Mouse (Mus musculus) ES-Bruce4 (cell line): ENCODE measurements at regions not wholly inside any gene's neighbourhood (a gene's known extent, or its start where the extent isn't known, plus 50 kb on each side); places are given as distances from the start of the nearest gene placed in this dataset.

Experiments
- H3K27ac ChIP-seq: 2 replicates; pipeline ENCODE4 v1.5.1; 2012; ENCODE audit warnings: low read length, inconsistent platforms; ENCODE audit not compliant: insufficient read depth
- H3K27me3 ChIP-seq: 2 replicates; pipeline ENCODE4 v1.6.1; 2012; ENCODE audit warnings: mild to moderate bottlenecking, low read length, inconsistent platforms; ENCODE audit not compliant: control insufficient read depth, poor library complexity, insufficient read depth, severe bottlenecking
- H3K36me3 ChIP-seq: 2 replicates; pipeline ENCODE4 v1.6.1; 2012; ENCODE audit warnings: inconsistent platforms, mild to moderate bottlenecking, low read length, moderate library complexity; ENCODE audit not compliant: control insufficient read depth, poor library complexity, insufficient read depth, severe bottlenecking
- H3K4me1 ChIP-seq: one replicate; pipeline ENCODE4 v1.8.1; 2011; ENCODE audit warnings: low read length; ENCODE audit not compliant: control insufficient read depth, insufficient read depth
- H3K4me3 ChIP-seq: 2 replicates; pipeline ENCODE4 v1.5.1; 2011; ENCODE audit warnings: low read depth, mild to moderate bottlenecking, low read length
- H3K9ac ChIP-seq: 2 replicates; pipeline ENCODE4 v1.6.1; 2012; ENCODE audit warnings: low read depth, mild to moderate bottlenecking, inconsistent platforms; ENCODE audit not compliant: poor library complexity, severe bottlenecking
- H3K9me3 ChIP-seq: replicated peaks from 2 replicates; pipeline ENCODE4 v1.6.1; 2012; ENCODE audit warnings: mild to moderate bottlenecking, low read length, inconsistent platforms; ENCODE audit not compliant: control insufficient read depth, poor library complexity, insufficient read depth, severe bottlenecking
- CTCF ChIP-seq: IDR thresholded peaks from one replicate; pipeline ENCODE4 v1.8.1; 2011; ENCODE audit warnings: low read depth, low read length
- EP300 ChIP-seq: IDR thresholded peaks from 2 replicates; pipeline ENCODE4 v1.6.1; 2011; ENCODE audit warnings: low read depth, low read length; ENCODE audit not compliant: insufficient read depth
- POLR2A ChIP-seq: IDR thresholded peaks from one replicate; pipeline ENCODE4 v1.8.1; 2011; ENCODE audit warnings: low read length; ENCODE audit not compliant: insufficient read depth

DNA sequence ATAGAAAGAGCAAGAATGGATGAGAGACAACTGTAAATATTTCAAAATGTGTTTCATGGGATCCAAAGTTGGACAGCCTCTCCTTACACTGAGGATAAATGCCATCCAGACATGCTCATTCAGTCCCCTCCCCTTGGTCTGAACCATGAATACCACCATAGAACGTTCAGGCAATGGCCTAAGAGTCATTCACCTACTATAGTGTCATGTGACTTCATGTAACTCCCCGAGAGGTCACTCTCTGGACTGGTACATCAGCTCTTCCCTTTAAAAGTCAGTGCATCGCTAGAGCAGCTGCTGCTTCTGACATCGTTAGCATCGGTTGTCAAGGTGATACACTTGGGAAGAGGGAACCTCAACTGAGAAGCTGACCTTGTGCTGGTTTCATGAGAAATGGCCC, 260.2 kb upstream of the Fn1 start:
- TF ChIP-seq EP300, result no peak
- TF ChIP-seq CTCF, result no peak
- TF ChIP-seq POLR2A, result no peak
- Histone ChIP-seq H3K36me3 (no peaks in the 10 kb centered on the region), H3K27me3 (no peaks in the 10 kb centered on the region), H3K9ac (no peak overlapping the region), H3K9me3 (no peaks in the 10 kb centered on the region), H3K27ac (no peak overlapping the region), H3K4me1 (no peaks in the 10 kb centered on the region), H3K4me3 (no peak overlapping the region)

DNA sequence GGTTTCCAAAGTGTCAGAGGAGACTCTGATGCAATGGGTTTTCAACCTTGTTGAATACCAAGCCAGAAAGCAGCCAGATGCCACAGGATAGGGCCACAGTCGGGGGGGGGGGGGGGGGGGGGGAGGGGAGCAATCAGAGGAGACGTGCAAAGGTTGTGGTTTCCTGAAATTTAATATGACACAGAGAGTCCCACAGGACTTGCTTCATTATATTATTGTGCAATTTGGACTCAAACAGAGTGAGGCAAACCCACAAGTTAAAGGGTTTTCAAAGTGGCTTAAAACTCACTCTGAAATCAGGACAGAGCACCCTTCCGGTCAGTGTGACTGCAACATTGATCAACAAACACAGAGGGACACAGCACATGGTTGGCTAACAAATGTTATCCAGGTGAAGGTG, 259.4 kb upstream of the Fn1 start:
- no peak overlapping the region for H3K4me3 ChIP-seq
- TF ChIP-seq POLR2A, result no peak
- no peak for TF ChIP-seq CTCF
- TF ChIP-seq EP300, result no peak
- no peaks in the 10 kb centered on the region for H3K36me3 ChIP-seq
- H3K9me3 ChIP-seq, result no peaks in the 10 kb centered on the region
- no peaks in the 10 kb centered on the region for H3K4me1 ChIP-seq
- no peak overlapping the region for H3K27ac ChIP-seq
- no peak overlapping the region for H3K9ac ChIP-seq
- no peaks in the 10 kb centered on the region for H3K27me3 ChIP-seq

DNA sequence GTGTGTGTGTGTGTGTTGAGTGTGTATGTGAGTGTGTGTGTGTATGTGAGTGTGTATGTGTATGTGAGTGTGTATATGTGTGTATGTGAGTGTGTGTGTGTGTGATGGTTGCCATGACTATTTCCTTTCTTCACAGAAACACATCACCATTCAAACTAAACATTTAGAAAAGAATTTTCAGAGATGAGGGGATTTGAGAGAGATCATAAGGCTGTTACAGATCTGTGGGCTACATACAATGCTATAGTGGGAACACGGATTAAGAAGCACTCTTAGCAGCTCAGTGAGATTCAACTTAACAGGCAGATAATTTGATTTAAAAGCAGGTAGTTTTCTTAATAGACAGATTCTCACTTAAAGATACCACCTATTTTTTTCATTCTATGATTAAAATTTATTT, 257.1 kb upstream of the Fn1 start:
- Histone ChIP-seq H3K9me3 (no peaks in the 10 kb centered on the region), H3K4me1 (no peaks in the 10 kb centered on the region), H3K4me3 (no peak overlapping the region), H3K27ac (no peak overlapping the region), H3K36me3 (no peaks in the 10 kb centered on the region), H3K9ac (no peak overlapping the region), H3K27me3 (no peaks in the 10 kb centered on the region)
- no peak for TF ChIP-seq POLR2A
- no peak for TF ChIP-seq CTCF
- TF ChIP-seq EP300, result no peak

DNA sequence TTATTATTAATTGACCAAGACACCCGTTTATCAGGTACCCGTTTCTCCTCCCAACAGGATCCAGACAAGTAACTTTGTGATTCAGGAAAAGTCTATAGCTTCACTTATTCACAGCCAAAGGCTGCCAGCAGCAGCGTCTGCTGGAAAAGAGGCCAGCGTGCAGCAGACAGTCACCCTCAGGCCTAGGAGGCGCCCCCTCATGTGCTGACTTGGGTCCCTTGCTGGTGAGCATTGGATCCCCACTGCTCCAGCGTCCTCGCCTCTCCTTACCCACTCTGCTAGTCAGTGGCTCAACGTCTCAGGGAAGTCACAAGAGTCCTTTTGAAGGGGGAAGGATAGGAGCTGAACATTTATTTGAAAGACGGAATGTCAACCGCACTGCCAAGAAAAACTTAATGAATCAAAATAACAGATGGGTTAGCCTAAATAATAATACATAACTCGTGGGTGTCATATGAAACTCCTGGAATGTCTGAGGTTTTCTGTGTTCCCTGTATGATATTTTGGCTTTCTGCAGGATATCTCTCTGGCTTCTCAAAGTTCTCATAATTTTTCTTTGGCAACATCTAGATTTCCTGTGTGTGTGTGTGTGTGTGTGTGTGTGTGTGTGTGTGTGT, 256.6 kb upstream of the Fn1 start:
- Histone ChIP-seq H3K27ac (no peak overlapping the region), H3K9me3 (no peaks in the 10 kb centered on the region), H3K27me3 (no peaks in the 10 kb centered on the region), H3K9ac (no peak overlapping the region), H3K4me1 (no peaks in the 10 kb centered on the region), H3K36me3 (no peaks in the 10 kb centered on the region), H3K4me3 (no peak overlapping the region)
- no peak for TF ChIP-seq POLR2A
- no peak for TF ChIP-seq CTCF
- no peak for TF ChIP-seq EP300

DNA sequence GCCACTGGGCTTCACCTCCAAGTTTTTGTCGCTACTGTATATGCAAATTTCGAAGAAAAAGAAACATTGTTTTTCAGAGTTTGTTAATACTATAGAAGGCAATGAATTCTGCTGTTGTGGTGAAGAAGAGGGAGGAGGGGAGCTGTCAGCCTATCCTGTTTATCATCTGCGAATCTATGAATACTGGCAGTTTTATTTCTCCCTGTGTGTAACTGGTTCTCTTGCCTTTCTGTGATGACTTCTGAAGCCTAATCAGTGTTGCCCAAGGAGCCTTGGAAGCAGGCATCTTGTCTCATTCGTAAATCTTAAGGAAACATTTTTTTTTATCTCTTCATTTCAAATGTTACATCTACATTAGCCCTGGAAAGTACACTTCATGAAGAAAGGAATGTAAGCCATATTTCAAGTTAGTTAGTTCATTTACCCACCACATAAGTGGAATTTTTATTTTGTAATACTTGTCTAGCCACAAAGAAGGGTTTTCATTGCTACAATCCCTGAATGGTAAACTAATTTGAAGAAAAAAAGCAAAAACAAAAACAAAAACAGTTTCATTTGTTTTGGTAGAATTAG, 251.5 kb upstream of the Fn1 start:
- H3K4me1 ChIP-seq, result no peaks in the 10 kb centered on the region

DNA sequence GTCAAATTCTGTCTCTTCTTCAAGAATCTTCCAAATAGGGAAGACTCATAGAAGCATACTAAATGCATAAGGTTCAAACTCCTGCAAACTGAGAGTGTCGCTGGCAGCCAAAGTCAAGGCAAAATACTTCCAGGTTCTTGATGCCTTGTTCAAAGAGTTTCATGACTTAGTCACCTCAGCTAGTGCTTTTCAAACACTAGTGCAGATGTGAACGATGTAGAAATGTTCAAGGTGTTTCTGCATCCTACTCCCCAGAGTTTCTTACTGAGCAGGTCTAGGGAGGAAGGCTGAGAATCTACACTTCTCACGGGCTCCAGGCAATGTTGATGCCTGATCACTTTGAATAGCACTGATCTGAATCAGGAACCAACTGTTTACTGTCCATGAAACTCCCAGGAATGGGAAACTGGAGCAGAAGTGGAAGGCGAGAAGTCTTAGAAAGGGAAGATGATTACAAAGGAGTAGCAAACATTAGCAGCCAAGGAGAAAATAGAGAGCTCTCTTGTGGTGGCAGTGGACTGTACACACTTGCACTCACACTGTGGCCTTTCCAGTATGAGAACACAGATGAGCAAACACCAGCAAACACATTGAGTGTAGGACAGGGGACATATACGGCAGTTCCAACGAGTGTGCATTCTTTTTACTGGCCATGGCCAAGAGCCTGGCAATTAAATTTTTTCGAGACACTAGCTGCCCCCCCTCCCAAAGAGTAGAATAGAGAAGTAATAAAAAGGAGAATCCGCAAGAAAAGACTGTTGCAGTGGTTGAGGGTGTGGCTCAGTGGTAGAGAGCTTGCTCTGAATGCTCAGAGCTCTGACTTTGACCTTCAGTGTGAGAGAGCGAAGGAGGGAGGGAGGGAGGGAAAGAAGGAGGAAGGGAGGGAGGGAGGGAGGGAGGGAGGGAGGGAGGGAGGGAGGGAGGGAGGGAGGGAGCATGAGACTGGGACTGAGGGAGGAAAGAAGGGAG, 247.4 kb upstream of the Fn1 start:
- Histone ChIP-seq H3K36me3 (no peaks in the 10 kb centered on the region), H3K9ac (no peak overlapping the region), H3K4me3 (no peak overlapping the region), H3K4me1 (no peaks in the 10 kb centered on the region), H3K27me3 (no peaks in the 10 kb centered on the region), H3K9me3 (no peaks in the 10 kb centered on the region), H3K27ac (no peak overlapping the region)
- TF ChIP-seq CTCF (no peak), EP300 (no peak), POLR2A (no peak)

More for the DNA sequence above, 251.5 kb upstream of the Fn1 start:
- no peaks in the 10 kb centered on the region for H3K27me3 ChIP-seq
- no peak overlapping the region for H3K4me3 ChIP-seq
- no peaks in the 10 kb centered on the region for H3K9me3 ChIP-seq
- no peaks in the 10 kb centered on the region for H3K36me3 ChIP-seq
- no peak overlapping the region for H3K9ac ChIP-seq
- TF ChIP-seq CTCF (no peak), POLR2A (no peak), EP300 (no peak)
- no peak overlapping the region for H3K27ac ChIP-seq
